Mouse (Mus musculus) bone marrow, adult 2 months (tissue): ENCODE results near the gene Zc2hc1c. TPM values are rescaled to one million over a fixed set of nuclear protein-coding genes. Genes with fewer than 3 reads are reported as not detected.
"Not testable (repeated sequence)": the region's sequence is repeated elsewhere in the genome, so short reads cannot be mapped to it uniquely, and the experiment has no call there.

Source experiments
- H3K27ac ChIP-seq: fragments of 200-500 bp; 2 replicates; pipeline ENCODE4 v1.5.1; 2012; ENCODE audit warnings: low read depth, mild to moderate bottlenecking, control low read depth, inconsistent platforms, low read length; ENCODE audit not compliant: control insufficient read depth, poor library complexity, insufficient read depth
- H3K4me1 ChIP-seq: fragments of 200-500 bp; 2 replicates; pipeline ENCODE4 v1.6.1; 2011; ENCODE audit warnings: low read length; ENCODE audit not compliant: control insufficient read depth, insufficient read depth
- H3K4me3 ChIP-seq: fragments of 200-500 bp; replicated peaks from 2 replicates; pipeline ENCODE3; 2011; ENCODE audit warnings: mild to moderate bottlenecking, low read depth, low read length, control low read depth; ENCODE audit not compliant: control insufficient read depth
- CTCF ChIP-seq: fragments of 200-500 bp; IDR thresholded peaks from 2 replicates; pipeline ENCODE4 v1.5.1; 2011; ENCODE audit warnings: low read length, control low read depth; ENCODE audit not compliant: control insufficient read depth, insufficient read depth
- POLR2A ChIP-seq: fragments of 200-500 bp; IDR thresholded peaks from 2 replicates; pipeline ENCODE4 v1.6.1; 2011; ENCODE audit warnings: low read depth, mild to moderate bottlenecking, control low read depth, low read length, borderline replicate concordance; ENCODE audit not compliant: control insufficient read depth
- whole genome bisulfite sequencing: fragments of 180-500 bp; shearing (Covaris S2); methylation state at CpG from one replicate; pipeline ENCODE4 v1.1.7; 2018; 5-methylcytosine and 5-hydroxymethylcytosine counted together
- polyA plus RNA-seq: library from polyadenylated mRNA; stranded (reverse); fragments of >200 nt; gene quantifications from 2 replicates; pipeline ENCODE4 v1.2.4, GENCODE M21; 2011; ENCODE audit warnings: low replicate concordance; ENCODE audit not compliant: missing spikeins, insufficient read depth, insufficient read length

Zc2hc1c gene
- polyA plus RNA-seq, 1 experiment: not detected

- TF ChIP-seq CTCF (no peak), POLR2A (no peak)
- Histone ChIP-seq H3K4me1 (no peaks in the 10 kb centered on the region; the same call in 1 of the 2 replicates), H3K4me3 (peak overlapping the region; percentile 73), H3K27ac (peak overlapping the region; percentile 71)
- WGBS: 2% methylated on average over 10 of the region's 10 CpGs
These were observed 8.9 kb upstream of the Zc2hc1c start for GRCm38 (mm10) chr12:85279396-85280080.

- Histone ChIP-seq H3K27ac (peak overlapping the region; percentile 71), H3K4me3 (peak overlapping the region; percentile 73), H3K4me1 (no peaks in the 10 kb centered on the region; the same call in 1 of the 2 replicates)
- under 1% methylated on average over 31 of the region's 31 CpGs for WGBS
- no peak for TF ChIP-seq CTCF
- TF ChIP-seq POLR2A: peak; percentile 75; the same call in 1 of the 2 replicates
These were observed 8.1 kb upstream of the Zc2hc1c start for GRCm38 (mm10) chr12:85280105-85280844.

GRCm38 (mm10) chr12:85280845-85281651, 7.3 kb upstream of the Zc2hc1c start:
- no peak for TF ChIP-seq POLR2A
- TF ChIP-seq CTCF: no peak
- WGBS: 42% methylated on average over 12 of the region's 12 CpGs
- Histone ChIP-seq H3K4me3 (no peak overlapping the region), H3K27ac (no peak overlapping the region), H3K4me1 (no peaks in the 10 kb centered on the region; the same call in 1 of the 2 replicates)

- H3K27ac ChIP-seq, H3K4me3 ChIP-seq, H3K4me1 ChIP-seq: not testable (repeated sequence)
- 89% methylated on average over 2 of the region's 4 CpGs for WGBS
These were observed 6.6 kb upstream of the Zc2hc1c start for GRCm38 (mm10) chr12:85281756-85282155.

- H3K27ac ChIP-seq: no peak overlapping the region
- H3K4me1 ChIP-seq: no peaks in the 10 kb centered on the region; the same call in 1 of the 2 replicates
- no peak for TF ChIP-seq CTCF
- TF ChIP-seq POLR2A: no peak
- no peak overlapping the region for H3K4me3 ChIP-seq
- 16% methylated on average over 8 of the region's 8 CpGs for WGBS
These were observed 4.1 kb upstream of the Zc2hc1c start for GRCm38 (mm10) chr12:85284331-85284730.

GRCm38 (mm10) chr12:85284996-85285395, 3.4 kb upstream of the Zc2hc1c start:
- no peak for TF ChIP-seq POLR2A
- TF ChIP-seq CTCF: no peak
- H3K4me1 ChIP-seq: no peaks in the 10 kb centered on the region
- no peak overlapping the region for H3K27ac ChIP-seq
- whole genome bisulfite sequencing: 86% methylated on average over 4 of the region's 4 CpGs
- H3K4me3 ChIP-seq: no peak overlapping the region

GRCm38 (mm10) chr12:85286941-85287340, 1.4 kb upstream of the Zc2hc1c start:
- Histone ChIP-seq H3K27ac (no peak overlapping the region), H3K4me1 (no peaks in the 10 kb centered on the region), H3K4me3 (no peak overlapping the region)
- 25% methylated on average over 4 of the region's 5 CpGs for WGBS
- peak; percentile 34; the same call in 1 of the 2 replicates for TF ChIP-seq CTCF
- no peak for TF ChIP-seq POLR2A
